Mouse (Mus musculus): Measurements from ENCODE around the gene Zscan4-ps2.
"Not testable (repeated sequence)": the region's sequence is repeated elsewhere in the genome, so short reads cannot be mapped to it uniquely, and the experiment has no call there.

The Zscan4-ps2 gene

GRCm38 (mm10) chr7:11514010-11514409 is at the start of gene Zscan4-ps2:
TSS of gene Zscan4-ps2 (plus strand) at chr7:11514310.
- not testable (repeated sequence) for DNase-seq (ENCODE audit: low spot score)

Measured in c-Kit-positive CD71-positive TER-119-positive erythroid progenitor cells, embryonic 14.5 days (primary cell).